Mouse (Mus musculus) hindbrain, postnatal 0 days (tissue): ENCODE data around the gene Ly6g6d. TPM values are rescaled to one million over a fixed set of nuclear protein-coding genes. Genes with fewer than 3 reads are reported as not detected.

Experiments used
- ATAC-seq: fragments of 200-750 bp; cut with Nextera tagmentation; 2 replicates; pipeline ENCODE4 v1.8.0; 2017; ENCODE audit warnings: mild to moderate bottlenecking, moderate TSS enrichment, moderate library complexity
- DNase-seq: peaks from one replicate; pipeline ENCODE4 v3.0.0-alpha.2; 2015; ENCODE audit warnings: low spot score
- H3K27ac ChIP-seq: fragments of 300-500 bp; sonication (generic); 2 replicates; pipeline ENCODE4 v1.5.1; 2014; ENCODE audit warnings: mild to moderate bottlenecking
- H3K27me3 ChIP-seq: fragments of 300-500 bp; sonication (generic); 2 replicates; pipeline ENCODE4 v1.6.1; 2014; ENCODE audit warnings: low read length, mixed read lengths; ENCODE audit not compliant: insufficient read depth
- H3K36me3 ChIP-seq: fragments of 300-500 bp; sonication (generic); 2 replicates; pipeline ENCODE4 v1.6.1; 2014; ENCODE audit warnings: low read length, mixed read lengths; ENCODE audit not compliant: insufficient read depth
- H3K4me1 ChIP-seq: fragments of 300-500 bp; sonication (generic); 2 replicates; pipeline ENCODE4 v1.6.1; 2014; ENCODE audit warnings: antibody characterized with exemption, low read length, mixed read lengths; ENCODE audit not compliant: insufficient read depth
- H3K4me2 ChIP-seq: fragments of 300-500 bp; sonication (generic); 2 replicates; pipeline ENCODE4 v1.6.1; 2014; ENCODE audit warnings: low read depth, mild to moderate bottlenecking, low read length, moderate library complexity, mixed read lengths
- H3K4me3 ChIP-seq: fragments of 300-500 bp; sonication (generic); 2 replicates; pipeline ENCODE4 v1.5.1; 2014; ENCODE audit warnings: low read length
- H3K9ac ChIP-seq: fragments of 300-500 bp; sonication (generic); replicated peaks from 2 replicates; pipeline ENCODE4 v1.6.1; 2014; ENCODE audit warnings: mild to moderate bottlenecking, low read length, moderate library complexity, mixed read lengths
- H3K9me3 ChIP-seq: fragments of 300-500 bp; sonication (generic); 2 replicates; pipeline ENCODE4 v1.6.1; 2016; ENCODE audit warnings: low read length, mixed read lengths
- CTCF ChIP-seq: IDR thresholded peaks from 2 replicates; pipeline ENCODE4 v1.5.1; 2016; ENCODE audit warnings: antibody characterized with exemption, control low read depth, low read depth
- WGBS: fragments of 180-500 bp; shearing (Covaris S2); extraction: QIAGEN DNeasy Blood & Tissue Kit; methylation state at CpG from one replicate; pipeline ENCODE4 v1.1.7; 2014; 5-methylcytosine and 5-hydroxymethylcytosine counted together
- polyA plus RNA-seq: library from polyadenylated mRNA; unstranded; fragments of >200 nt; fragmentation: Nextera tagmentation; extraction: Ambion mirVana; gene quantifications from 2 replicates; pipeline ENCODE4 v1.2.1, GENCODE M21; 2015
- total RNA-seq: library from RNA; depleted of rRNA; stranded (reverse); fragments of >200 nt; gene quantifications from 2 replicates; pipeline ENCODE4 v1.2.3, GENCODE M21; 2014

Gene Ly6g6d
- total and polyA plus RNA-seq, 2 experiments from 2014 or later, result 0.78 to 1.9 TPM

DNA sequence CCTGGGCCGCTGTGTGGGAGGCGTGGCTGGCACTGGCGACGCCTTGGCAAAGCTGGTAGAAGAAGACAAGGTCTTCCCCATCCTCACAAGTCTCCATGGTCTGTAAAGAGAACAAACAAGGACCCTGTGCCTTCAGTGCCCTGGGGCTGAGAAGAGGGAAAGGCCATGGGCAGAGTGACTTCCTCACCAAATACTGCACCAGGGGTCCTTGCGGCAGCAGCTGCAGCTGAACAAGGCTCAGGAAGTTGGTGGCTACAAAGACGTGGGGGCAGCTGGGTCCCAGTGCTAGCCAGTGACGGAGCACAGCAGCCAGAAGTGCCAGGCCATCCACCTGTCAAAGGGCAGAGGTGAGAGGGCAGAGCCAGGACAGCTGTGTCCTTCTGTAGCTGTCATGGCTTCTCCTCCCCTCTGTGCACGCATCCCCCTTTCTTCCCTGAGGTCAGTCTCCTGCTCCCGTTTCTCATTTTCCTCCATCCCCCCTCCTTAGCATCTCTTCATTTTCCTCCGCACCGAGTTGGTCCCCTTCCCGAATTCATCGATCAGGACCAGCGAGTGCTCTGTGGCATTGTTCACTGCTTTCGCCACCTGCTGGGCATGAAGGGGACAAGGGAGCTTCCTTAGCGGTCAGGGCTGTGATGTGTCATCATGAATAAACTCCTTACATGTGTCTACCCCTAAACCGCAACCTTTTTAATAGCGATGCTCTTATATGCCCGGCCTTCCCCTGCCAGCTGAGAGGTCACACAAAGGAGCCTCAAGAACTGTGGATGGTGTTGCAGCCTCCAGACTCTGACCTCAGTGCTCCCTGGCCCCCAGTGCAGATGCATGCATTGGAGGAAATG is 48.0 kb downstream of the Ly6g6d start:
- H3K9ac ChIP-seq, result no peak overlapping the region
- H3K27ac ChIP-seq, result no peak overlapping the region
- peak overlapping the region; percentile 39 for H3K4me2 ChIP-seq
- no peaks in the 10 kb centered on the region for H3K9me3 ChIP-seq
- DNase-seq, result peak; percentile 67
- no peaks in the 10 kb centered on the region for H3K36me3 ChIP-seq
- peak; percentile 70 for TF ChIP-seq CTCF
- no peak overlapping the region for H3K4me3 ChIP-seq
- 26% methylated on average over 19 of the region's 19 CpGs for WGBS
- ATAC-seq, result peak; percentile 45; the same call in 1 of the 2 replicates
- H3K4me1 ChIP-seq, result no peaks in the 10 kb centered on the region; the same call in 1 of the 2 replicates
- H3K27me3 ChIP-seq, result no peaks in the 10 kb centered on the region

DNA sequence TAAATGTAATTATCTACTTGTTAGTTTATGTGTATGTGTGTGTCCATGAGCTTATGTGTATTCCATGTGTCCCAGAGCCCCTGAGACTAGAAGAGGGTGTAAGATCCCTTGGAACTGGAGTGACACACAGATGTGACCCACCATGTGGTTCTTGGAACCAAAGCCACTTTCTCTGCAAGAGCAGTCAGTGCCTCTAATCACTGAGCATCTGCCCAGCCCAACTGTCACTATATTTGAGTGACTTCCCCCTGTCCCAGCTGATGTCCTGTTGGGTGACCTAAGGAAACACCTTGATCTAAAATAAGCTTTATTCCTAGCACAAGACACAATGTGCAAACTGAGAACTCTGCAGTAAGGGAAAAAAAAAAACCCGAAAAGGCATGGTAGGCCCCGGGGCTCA is 49.5 kb downstream of the Ly6g6d start:
- TF ChIP-seq CTCF, result no peak
- 78% methylated on average over 2 of the region's 2 CpGs for WGBS
- Histone ChIP-seq H3K4me2 (no peak overlapping the region), H3K4me1 (no peaks in the 10 kb centered on the region; the same call in 1 of the 2 replicates), H3K27me3 (no peaks in the 10 kb centered on the region), H3K9ac (no peak overlapping the region), H3K36me3 (no peaks in the 10 kb centered on the region), H3K4me3 (no peak overlapping the region), H3K27ac (peak overlapping the region; percentile 0; the same call in 1 of the 2 replicates), H3K9me3 (no peaks in the 10 kb centered on the region)
- no peak for ATAC-seq
- peak; percentile 24 for DNase-seq

- Histone ChIP-seq H3K36me3 (no peaks in the 10 kb centered on the region), H3K4me2 (no peak within 1 kb of the TSS), H3K9ac (no peak within 1 kb of the TSS), H3K4me1 (no peaks in the 10 kb centered on the region; the same call in 1 of the 2 replicates), H3K27ac (peak within 1 kb of the TSS; percentile 57), H3K9me3 (no peaks in the 10 kb centered on the region), H3K4me3 (no peak within 1 kb of the TSS), H3K27me3 (no peaks in the 10 kb centered on the region)
- TF ChIP-seq CTCF, result no peak
- ATAC-seq (peak; percentile 80), DNase-seq (peak; percentile 83)
- WGBS, result 26% methylated on average over 13 of the region's 13 CpGs
Observed at GRCm38 (mm10) chr17:35027277-35028068, 50.4 kb downstream of the Ly6g6d start, which contains the start of gene Sapcd1. Sapcd1 (minus strand) TSS chr17:35028016.

DNA sequence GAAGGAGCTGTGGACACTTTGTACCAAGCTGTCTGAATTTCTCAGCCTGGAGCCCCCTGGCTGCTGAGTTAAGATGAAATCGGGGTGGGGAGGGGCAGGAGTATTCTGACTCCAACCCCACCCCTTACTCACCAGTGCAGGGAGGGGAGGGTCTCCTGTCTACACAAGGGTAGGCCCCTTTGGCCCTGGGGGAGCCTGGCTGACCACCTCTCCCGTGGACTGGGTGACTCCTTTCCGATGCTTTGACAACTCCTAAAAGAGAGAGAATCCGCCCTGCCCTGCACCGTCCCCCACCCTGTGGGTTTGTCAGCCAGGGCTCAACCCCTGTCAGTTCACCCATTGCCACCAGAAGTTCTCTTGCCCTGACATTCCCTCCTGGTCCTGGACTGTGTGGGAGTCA is 51.7 kb downstream of the Ly6g6d start:
- peak; percentile 20; the same call in 1 of the 2 replicates for TF ChIP-seq CTCF
- Histone ChIP-seq H3K4me3 (no peak overlapping the region), H3K27me3 (no peaks in the 10 kb centered on the region), H3K36me3 (no peaks in the 10 kb centered on the region), H3K9me3 (no peaks in the 10 kb centered on the region), H3K9ac (no peak overlapping the region), H3K4me2 (0 out of 2 replicates have a peak overlapping the region, but pooled peaks have one; percentile 1), H3K27ac (no peak overlapping the region), H3K4me1 (peaks cover 6% of the 10 kb centered on the region)
- WGBS, result 79% methylated on average over 5 of the region's 5 CpGs
- DNase-seq (no peak), ATAC-seq (no peak)

DNA sequence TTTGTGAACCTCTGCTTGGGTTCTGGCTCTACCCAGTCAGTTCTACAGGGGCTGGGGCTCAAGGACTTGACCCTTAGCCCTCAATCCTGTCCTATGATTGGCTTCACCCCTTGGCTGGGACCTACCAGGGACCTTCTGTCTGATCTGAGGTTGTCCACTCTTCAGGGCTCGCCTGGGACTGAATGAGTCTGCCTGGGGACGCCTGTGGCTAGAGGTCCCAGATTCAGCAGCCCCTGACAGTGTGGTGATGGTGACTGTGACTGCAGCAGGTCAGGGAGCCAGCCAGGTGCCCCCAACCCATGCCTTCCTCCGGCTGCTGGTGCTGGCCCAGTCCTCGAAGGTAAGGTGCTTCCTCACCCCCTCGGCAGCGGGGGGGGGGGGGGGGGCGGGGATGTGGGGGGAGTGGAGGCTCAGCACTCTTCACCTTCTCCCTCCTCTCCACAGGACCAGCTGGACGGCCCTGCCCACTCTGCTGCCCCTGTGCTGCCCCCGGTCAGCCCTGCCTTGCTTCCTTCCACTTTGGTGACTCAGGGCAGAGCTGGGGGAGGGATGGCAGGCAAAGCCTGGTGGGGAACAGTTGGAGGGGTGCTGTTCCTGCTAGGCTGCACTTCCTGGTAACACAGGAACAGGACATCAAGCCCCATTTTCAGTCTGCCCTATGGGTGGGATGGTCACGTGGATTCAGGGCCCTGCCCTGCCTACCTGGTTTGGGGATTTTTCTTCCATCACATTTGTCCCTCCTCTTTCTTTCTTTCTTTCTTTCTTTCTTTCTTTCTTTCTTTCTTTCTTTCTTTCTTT is 53.0 kb downstream of the Ly6g6d start:
- Histone ChIP-seq H3K4me1 (peaks cover 6% of the 10 kb centered on the region), H3K4me3 (no peak overlapping the region), H3K27ac (no peak overlapping the region), H3K4me2 (no peak overlapping the region), H3K36me3 (no peaks in the 10 kb centered on the region), H3K9ac (no peak overlapping the region), H3K9me3 (no peaks in the 10 kb centered on the region), H3K27me3 (no peaks in the 10 kb centered on the region)
- ATAC-seq, result no peak
- WGBS, result 59% methylated on average over 8 of the region's 10 CpGs
- no peak for DNase-seq
- no peak for TF ChIP-seq CTCF

GRCm38 (mm10) chr17:35024261-35024660 is 53.6 kb downstream of the Ly6g6d start:
- peaks cover 6% of the 10 kb centered on the region for H3K4me1 ChIP-seq
- WGBS, result 69% methylated on average over 13 of the region's 13 CpGs
- ATAC-seq (no peak), DNase-seq (no peak)
- no peaks in the 10 kb centered on the region for H3K36me3 ChIP-seq
- no peaks in the 10 kb centered on the region for H3K9me3 ChIP-seq
- H3K4me3 ChIP-seq, result no peak overlapping the region
- H3K27ac ChIP-seq, result no peak overlapping the region
- no peak overlapping the region for H3K9ac ChIP-seq
- no peak for TF ChIP-seq CTCF
- H3K4me2 ChIP-seq, result no peak overlapping the region
- no peaks in the 10 kb centered on the region for H3K27me3 ChIP-seq
